Mouse (Mus musculus): Measurements from ENCODE around the gene Flvcr2.

- no peak for TF ChIP-seq CTCF (IDR thresholded peaks at IDR 0.05)
- TF ChIP-seq EP300 (IDR thresholded peaks at IDR 0.05): no peak
These were observed 10.7 kb downstream of the Flvcr2 start for GRCm38 (mm10) chr12:85757074-85757473.

All from lung, postnatal 0 days (tissue).